Mouse (Mus musculus) MEL (cell line): ENCODE measurements around the gene Defb22. TPM values are rescaled to one million over a fixed set of nuclear protein-coding genes. Genes with fewer than 3 reads are reported as not detected.
A peak's percentile ranks its signal among the peaks of the same experiment; 100 is the strongest.

Experiments used
- DNase-seq: peaks from one replicate; pipeline ENCODE4 v3.0.0; 2011; ENCODE audit warnings: low read depth, low spot score
- H3K27ac ChIP-seq: 2 replicates; pipeline ENCODE4 v1.5.1; 2012; ENCODE audit warnings: low read depth, mild to moderate bottlenecking, control low read depth, low read length, moderate library complexity; ENCODE audit not compliant: control insufficient read depth
- H3K27me3 ChIP-seq, 2 experiments: fragments of 150-350 bp in 1 of 2; sonication (generic) in 1 of 2; 2 replicates each; pipeline ENCODE4 v1.6.1; 2012; ENCODE audit warnings: low read length in 2 of 2, mild to moderate bottlenecking in 2 of 2, improper control_type of control experiment in 1 of 2, moderate library complexity in 1 of 2; ENCODE audit not compliant: insufficient read depth in 2 of 2, control insufficient read depth in 1 of 2
- H3K36me3 ChIP-seq, 2 experiments: 2 replicates each; pipeline ENCODE4 v1.6.1; 2012 to 2014; ENCODE audit warnings: low read length in 2 of 2, improper control_type of control experiment in 1 of 2, inconsistent platforms in 1 of 2, mild to moderate bottlenecking in 1 of 2; ENCODE audit not compliant: insufficient read depth in 2 of 2, control insufficient read depth in 1 of 2
- H3K4me1 ChIP-seq, 2 experiments: fragments of 150-350 bp in 1 of 2; sonication (generic) in 1 of 2; 2 replicates each; pipeline ENCODE4 v1.6.1; 2012; ENCODE audit warnings: low read length in 2 of 2, improper control_type of control experiment in 1 of 2, mild to moderate bottlenecking in 1 of 2; ENCODE audit not compliant: insufficient read depth in 2 of 2, control insufficient read depth in 1 of 2
- H3K4me3 ChIP-seq, 2 experiments: fragments of 150-350 bp in 1 of 2; sonication (generic) in 1 of 2; 2 replicates each; pipeline ENCODE4 v1.5.1; 2012; ENCODE audit warnings: low read depth in 2 of 2, low read length in 2 of 2, mild to moderate bottlenecking in 2 of 2, moderate library complexity in 2 of 2, control low read depth in 1 of 2, improper control_type of control experiment in 1 of 2; ENCODE audit not compliant: control insufficient read depth in 1 of 2, insufficient read depth in 1 of 2
- H3K79me2 ChIP-seq: 2 replicates; pipeline ENCODE4 v1.6.1; 2012; ENCODE audit warnings: mild to moderate bottlenecking, low read length, moderate library complexity; ENCODE audit not compliant: control insufficient read depth, poor library complexity, insufficient read depth
- H3K9ac ChIP-seq: 2 replicates; pipeline ENCODE4 v1.6.1; 2012; ENCODE audit warnings: low read depth, mild to moderate bottlenecking, control low read depth, low read length, moderate library complexity; ENCODE audit not compliant: control insufficient read depth, poor library complexity, severe bottlenecking
- H3K9me3 ChIP-seq: fragments of 150-350 bp; sonication (generic); replicated peaks from 2 replicates; pipeline ENCODE4 v1.6.1; 2012; ENCODE audit warnings: mild to moderate bottlenecking, low read length, improper control_type of control experiment, moderate library complexity; ENCODE audit not compliant: insufficient read depth
- CHD1 ChIP-seq: IDR thresholded peaks from 2 replicates; pipeline ENCODE4 v1.6.1; 2012; ENCODE audit warnings: low read depth, mild to moderate bottlenecking, inconsistent platforms, low read length, improper control_type of control experiment
- CHD2 ChIP-seq: IDR thresholded peaks from 2 replicates; pipeline ENCODE4 v1.6.1; 2011; ENCODE audit warnings: low read length, improper control_type of control experiment
- CTCF ChIP-seq, 3 experiments: IDR thresholded peaks in 2 of 3; conservative IDR thresholded peaks in 1 of 3; 2 replicates each; pipeline ENCODE4 v1.5.1; 2011 to 2012; ENCODE audit warnings: low read length in 3 of 3, low read depth in 2 of 3, mild to moderate bottlenecking in 2 of 3, improper control_type of control experiment in 1 of 3, inconsistent platforms in 1 of 3, mixed read lengths in 1 of 3, moderate library complexity in 1 of 3; ENCODE audit not compliant: control insufficient read depth in 1 of 3, insufficient read depth in 1 of 3, poor library complexity in 1 of 3, severe bottlenecking in 1 of 3
- ELF1 ChIP-seq: IDR thresholded peaks from 2 replicates; pipeline ENCODE4 v1.6.1; 2014; ENCODE audit warnings: low read depth, mild to moderate bottlenecking, inconsistent platforms, low read length, improper control_type of control experiment, moderate library complexity
- EP300 ChIP-seq, 2 experiments: IDR thresholded peaks; 2 replicates each; pipeline ENCODE4 v1.6.1; 2011; ENCODE audit warnings: improper control_type of control experiment in 2 of 2, low read length in 2 of 2, low read depth in 1 of 2, mild to moderate bottlenecking in 1 of 2
- ETS1 ChIP-seq: IDR thresholded peaks from 2 replicates; pipeline ENCODE4 v1.6.1; 2012; ENCODE audit warnings: low read depth, mild to moderate bottlenecking, inconsistent platforms, low read length, improper control_type of control experiment, moderate library complexity
- MXI1 ChIP-seq: IDR thresholded peaks from 2 replicates; pipeline ENCODE4 v1.6.1; 2011; ENCODE audit warnings: mild to moderate bottlenecking, low read depth, low read length, improper control_type of control experiment
- MYB ChIP-seq: IDR thresholded peaks from 2 replicates; pipeline ENCODE4 v1.6.1; 2011; ENCODE audit warnings: mild to moderate bottlenecking, low read depth, low read length, improper control_type of control experiment
- SMC3 ChIP-seq: IDR thresholded peaks from 2 replicates; pipeline ENCODE4 v1.6.1; 2011; ENCODE audit warnings: low read depth, low read length, improper control_type of control experiment
- TBP ChIP-seq: IDR thresholded peaks from 2 replicates; pipeline ENCODE4 v1.8.0; 2011; ENCODE audit warnings: low read depth, low read length, improper control_type of control experiment
- TCF12 ChIP-seq: IDR thresholded peaks from 2 replicates; pipeline ENCODE4 v1.6.1; 2014; ENCODE audit warnings: low read depth, mild to moderate bottlenecking, inconsistent platforms, low read length, improper control_type of control experiment, moderate library complexity
- UBTF ChIP-seq: IDR thresholded peaks from 2 replicates; pipeline ENCODE4 v1.6.1; 2012; ENCODE audit warnings: low read depth, mild to moderate bottlenecking, inconsistent platforms, low read length, improper control_type of control experiment, moderate library complexity, borderline replicate concordance; ENCODE audit not compliant: insufficient read depth
- USF1 ChIP-seq: IDR thresholded peaks from 2 replicates; pipeline ENCODE4 v1.6.1; 2014; ENCODE audit warnings: low read depth, mild to moderate bottlenecking, inconsistent platforms, low read length, improper control_type of control experiment, moderate library complexity
- ZMIZ1 ChIP-seq: IDR thresholded peaks from 2 replicates; pipeline ENCODE4 v1.6.1; 2012; ENCODE audit warnings: low read depth, mild to moderate bottlenecking, inconsistent platforms, low read length, improper control_type of control experiment, moderate library complexity
- ZNF384 ChIP-seq: IDR thresholded peaks from 2 replicates; pipeline ENCODE4 v1.6.1; 2012; ENCODE audit warnings: low read depth, mild to moderate bottlenecking, inconsistent platforms, low read length, improper control_type of control experiment
- polyA plus RNA-seq, 2 experiments: library from polyadenylated mRNA; stranded (reverse) in 1 of 2; unstranded in 1 of 2; fragments of >175 nt in 1 of 2; fragments of >200 nt in 1 of 2; gene quantifications; 2 replicates each; pipeline versions ENCODE4 v1.2.1 to v1.2.4; 2012; ENCODE audit warnings: low replicate concordance in 2 of 2, low read depth in 1 of 2; ENCODE audit not compliant: insufficient read length in 2 of 2, insufficient read depth in 1 of 2, missing spikeins in 1 of 2
- total RNA-seq: library from RNA; depleted of rRNA; stranded (reverse); fragments of 300-350 nt; gene quantifications from 2 replicates; pipeline ENCODE4 v1.2.3, GENCODE M21; 2012

Defb22 gene
- total and polyA plus RNA-seq, 3 experiments: not detected

DNA sequence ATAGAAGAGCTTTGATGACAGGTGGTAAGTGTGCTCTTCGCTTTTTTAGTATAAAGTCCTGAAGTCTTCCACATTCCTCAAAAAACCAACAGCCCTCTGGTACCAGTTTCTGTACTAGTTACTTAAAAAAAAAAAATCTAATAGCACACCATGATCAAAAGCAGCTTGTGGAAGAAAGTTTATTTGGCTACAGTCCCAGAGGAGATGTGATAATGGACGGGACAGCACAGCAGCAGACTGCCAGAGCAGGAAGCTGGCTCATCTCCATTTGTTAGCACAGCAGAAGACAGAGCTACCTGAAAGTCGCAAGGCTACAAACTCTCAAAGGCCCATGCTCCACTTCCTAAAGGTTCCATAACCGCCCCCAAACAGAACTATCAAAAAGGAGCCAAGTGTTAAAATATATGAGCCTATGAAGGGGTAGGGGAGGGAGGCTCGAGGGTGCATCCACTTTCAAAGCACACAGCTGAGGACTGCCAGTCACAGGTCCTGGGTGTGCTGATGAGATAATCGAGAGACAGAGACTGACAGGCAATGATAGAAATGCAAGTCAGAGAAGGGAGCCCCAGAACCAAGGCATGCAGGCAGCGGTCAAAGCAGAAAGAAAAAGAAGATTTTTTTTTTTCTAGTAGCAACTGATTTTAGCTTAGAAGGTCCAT lies 10.4 kb upstream of the Defb22 start:
- Histone ChIP-seq H3K27ac (no peak overlapping the region), H3K4me1 (peaks cover 3 to 4% of the 10 kb centered on the region in 2 experiments; a peak in 2 of 4 replicates), H3K36me3 (peaks cover 0 to 3% of the 10 kb centered on the region in 2 experiments; a peak in 1 of 4 replicates), H3K9ac (no peak overlapping the region), H3K79me2 (no peaks in the 10 kb centered on the region), H3K27me3 (no peaks in the 10 kb centered on the region; a peak in 1 of 4 replicates), H3K9me3 (no peaks in the 10 kb centered on the region), H3K4me3 (peak overlapping the region in 1 of 2 experiments; percentile 23; a peak in 1 of 4 replicates)
- DNase-seq: peak; percentile 76
- TF ChIP-seq UBTF (no peak), ZNF384 (peak; percentile 69), MXI1 (no peak), TCF12 (peak; percentile 29; the same call in 1 of the 2 replicates), EP300 (IDR thresholded peaks at IDR 0.05; ENCODE audit: low read depth in 1 of 2, low read length in 2 of 2) (peak; percentile 14 to 19; a peak in 2 of 4 replicates), TBP (no peak), CHD1 (no peak), ETS1 (0 out of 2 replicates have a peak, but pooled peaks have one; percentile 15), ELF1 (peak; percentile 29; the same call in 1 of the 2 replicates)

DNA sequence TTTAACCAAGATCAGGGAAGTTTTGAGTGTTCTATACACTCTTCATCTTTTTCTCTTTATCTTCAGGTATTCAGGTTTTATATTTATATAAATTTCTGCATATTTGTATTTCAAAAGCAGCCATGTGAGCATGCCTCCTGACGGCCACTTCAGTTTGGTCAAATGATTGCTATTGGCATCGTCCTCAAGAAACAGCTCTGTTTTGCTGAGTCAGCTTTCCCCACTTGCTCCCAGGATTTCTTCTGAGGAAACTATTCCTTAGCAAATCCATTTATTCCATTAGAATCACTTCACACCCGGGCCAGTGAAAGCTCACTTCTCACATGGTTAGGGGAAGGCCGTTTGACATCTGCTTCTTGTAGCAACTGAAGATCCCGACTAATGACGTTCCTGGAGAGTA lies 8.1 kb upstream of the Defb22 start:
- Histone ChIP-seq H3K27me3 (no peaks in the 10 kb centered on the region), H3K4me3 (no peak overlapping the region), H3K36me3 (peaks cover 0 to 6% of the 10 kb centered on the region in 2 experiments; a peak in 2 of 4 replicates), H3K9ac (no peak overlapping the region), H3K4me1 (peaks cover 3 to 8% of the 10 kb centered on the region in 2 experiments; a peak in 2 of 4 replicates), H3K79me2 (no peaks in the 10 kb centered on the region), H3K9me3 (no peaks in the 10 kb centered on the region), H3K27ac (no peak overlapping the region)
- DNase-seq: no peak
- TF ChIP-seq MYB (no peak), USF1 (no peak), TBP (no peak)

DNA sequence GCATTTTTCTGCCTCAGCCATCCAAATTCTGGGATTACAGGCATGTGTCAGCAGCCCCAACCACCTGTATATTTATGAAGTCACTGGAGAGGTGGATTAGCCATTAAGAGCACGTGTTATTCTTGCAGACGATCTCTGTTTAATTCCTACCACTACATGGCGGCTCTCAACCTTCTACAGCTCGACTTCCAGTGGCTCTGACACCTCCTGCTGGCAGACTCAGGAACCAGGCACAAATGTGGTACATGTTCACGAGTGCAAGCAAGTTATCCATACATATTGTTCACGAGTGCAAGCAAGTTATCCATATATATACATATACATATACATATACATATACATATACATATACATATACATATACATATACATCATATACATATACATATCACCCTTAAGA lies 3.2 kb upstream of the Defb22 start:
- Histone ChIP-seq H3K79me2 (no peaks in the 10 kb centered on the region), H3K36me3 (peaks cover 0 to 3% of the 10 kb centered on the region in 2 experiments; a peak in 2 of 4 replicates), H3K4me3 (no peak overlapping the region), H3K9ac (no peak overlapping the region), H3K9me3 (no peaks in the 10 kb centered on the region), H3K27me3 (peaks cover 2 to 3% of the 10 kb centered on the region in 2 experiments; a peak in 2 of 4 replicates), H3K4me1 (peaks cover 0 to 3% of the 10 kb centered on the region in 2 experiments; a peak in 1 of 4 replicates), H3K27ac (no peak overlapping the region)
- no peak for TF ChIP-seq ZMIZ1
- peak; percentile 25 for TF ChIP-seq SMC3
- no peak for TF ChIP-seq MYB
- TF ChIP-seq CTCF (IDR thresholded peaks at IDR 0.05 in 2 of 3, conservative IDR thresholded peaks at IDR 0.05 in 1 of 3; ENCODE audit: control insufficient read depth in 1 of 3, insufficient read depth in 1 of 3, low read depth in 2 of 3, low read length in 3 of 3, poor library complexity in 1 of 3, severe bottlenecking in 1 of 3): peak in 2 of 3 experiments; percentile 8 to 32; a peak in 2 of 6 replicates
- no peak for TF ChIP-seq CHD2
- TF ChIP-seq USF1: no peak
- DNase-seq: no peak
